Mouse (Mus musculus) CH12.LX (cell line): Measurements from ENCODE around the gene Wipf1. TPM values are rescaled to one million over a fixed set of nuclear protein-coding genes. Genes with fewer than 3 reads are reported as not detected.

Experiments used
- DNase-seq: peaks from one replicate; pipeline ENCODE4 v3.0.0-alpha.2; 2013; ENCODE audit errors: extremely low read depth
- H3K27ac ChIP-seq: 2 replicates; pipeline ENCODE4 v1.5.1; 2012; ENCODE audit warnings: low read depth, mild to moderate bottlenecking, control low read depth, moderate library complexity; ENCODE audit not compliant: insufficient read depth
- H3K27me3 ChIP-seq: replicated peaks from 2 replicates; pipeline ENCODE3; 2012; ENCODE audit warnings: inconsistent platforms
- H3K36me3 ChIP-seq, 2 experiments: replicated peaks in 1 of 2; 2 replicates each; pipeline versions ENCODE3 to v1.6.1; 2012; ENCODE audit warnings: inconsistent platforms in 1 of 2, low read length in 1 of 2, mild to moderate bottlenecking in 1 of 2, mixed read lengths in 1 of 2, moderate library complexity in 1 of 2; ENCODE audit not compliant: control insufficient read depth in 1 of 2, insufficient read depth in 1 of 2
- H3K4me1 ChIP-seq, 2 experiments: 2 replicates each; pipeline ENCODE4 v1.6.1; 2012; ENCODE audit warnings: inconsistent platforms in 1 of 2, moderate library complexity in 1 of 2; ENCODE audit not compliant: insufficient read depth in 2 of 2, control insufficient read depth in 1 of 2
- H3K4me2 ChIP-seq: 2 replicates; pipeline ENCODE4 v1.6.1; 2012; ENCODE audit warnings: low read depth, mild to moderate bottlenecking, control low read depth; ENCODE audit not compliant: poor library complexity, insufficient read depth, severe bottlenecking
- H3K4me3 ChIP-seq, 3 experiments: fragments of 150-350 bp in 1 of 3; sonication (generic) in 1 of 3; replicated peaks in 1 of 3; 2 replicates each; pipeline versions ENCODE3 to v1.5.1; 2011 to 2012; ENCODE audit warnings: low read depth in 2 of 3, low read length in 2 of 3, mild to moderate bottlenecking in 2 of 3, moderate library complexity in 2 of 3, control low read depth in 1 of 3, improper control_type of control experiment in 1 of 3, inconsistent platforms in 1 of 3, mixed read lengths in 1 of 3; ENCODE audit not compliant: poor library complexity in 1 of 3
- H3K79me2 ChIP-seq: replicated peaks from 2 replicates; pipeline ENCODE4 v1.6.1; 2012; ENCODE audit warnings: mild to moderate bottlenecking, moderate library complexity; ENCODE audit not compliant: control insufficient read depth, poor library complexity, insufficient read depth, severe bottlenecking; ENCODE audit errors: extremely low read depth
- H3K9ac ChIP-seq: 2 replicates; pipeline ENCODE4 v1.6.1; 2012; ENCODE audit warnings: low read depth, mild to moderate bottlenecking, control low read depth, moderate library complexity; ENCODE audit not compliant: insufficient read depth
- H3K9me3 ChIP-seq: replicated peaks from 2 replicates; pipeline ENCODE3; 2012; ENCODE audit warnings: low read length, inconsistent platforms, mixed read lengths
- BHLHE40 ChIP-seq: IDR thresholded peaks from 2 replicates; pipeline ENCODE4 v1.6.1; 2011; ENCODE audit warnings: mild to moderate bottlenecking, low read depth, low read length, improper control_type of control experiment
- CHD1 ChIP-seq: IDR thresholded peaks from 2 replicates; pipeline ENCODE4 v1.6.1; 2012; ENCODE audit warnings: low read depth, low read length, improper control_type of control experiment, inconsistent platforms
- CHD2 ChIP-seq: IDR thresholded peaks from 2 replicates; pipeline ENCODE4 v1.6.1; 2011; ENCODE audit warnings: low read length, improper control_type of control experiment
- CTCF ChIP-seq, 2 experiments: IDR thresholded peaks in 1 of 2; conservative IDR thresholded peaks in 1 of 2; 2 replicates each; pipeline ENCODE4 v1.5.1; 2011 to 2012; ENCODE audit warnings: low read depth in 2 of 2, low read length in 2 of 2, improper control_type of control experiment in 1 of 2, inconsistent platforms in 1 of 2, mild to moderate bottlenecking in 1 of 2, moderate library complexity in 1 of 2
- E2F4 ChIP-seq: IDR thresholded peaks from 2 replicates; pipeline ENCODE4 v1.6.1; 2011; ENCODE audit warnings: low read depth, low read length, improper control_type of control experiment; ENCODE audit not compliant: insufficient replicate concordance
- ELF1 ChIP-seq: IDR thresholded peaks from 2 replicates; pipeline ENCODE4 v1.6.1; 2014; ENCODE audit warnings: low read depth, mild to moderate bottlenecking, inconsistent platforms, low read length, improper control_type of control experiment
- EP300 ChIP-seq: IDR thresholded peaks from 2 replicates; pipeline ENCODE4 v1.6.1; 2011; ENCODE audit warnings: low read length, improper control_type of control experiment
- ETS1 ChIP-seq: conservative IDR thresholded peaks from 2 replicates; pipeline ENCODE4 v1.6.1; 2012; ENCODE audit warnings: low read depth, mild to moderate bottlenecking, inconsistent platforms, low read length, improper control_type of control experiment, moderate library complexity
- GABPA ChIP-seq: IDR thresholded peaks from 2 replicates; pipeline ENCODE4 v1.6.1; 2012; ENCODE audit warnings: low read depth, low read length, improper control_type of control experiment, inconsistent platforms; ENCODE audit not compliant: insufficient replicate concordance
- HCFC1 ChIP-seq: IDR thresholded peaks from 2 replicates; pipeline ENCODE4 v1.6.1; 2012; ENCODE audit warnings: low read depth, mild to moderate bottlenecking, inconsistent platforms, low read length, improper control_type of control experiment
- IRF4 ChIP-seq: IDR thresholded peaks from 2 replicates; pipeline ENCODE4 v1.6.1; 2014; ENCODE audit warnings: low read depth, mild to moderate bottlenecking, inconsistent platforms, low read length, improper control_type of control experiment
- JUN ChIP-seq: IDR thresholded peaks from 2 replicates; pipeline ENCODE4 v1.6.1; 2011; ENCODE audit warnings: low read depth, mild to moderate bottlenecking, low read length, improper control_type of control experiment, moderate library complexity; ENCODE audit not compliant: insufficient read depth
- JUND ChIP-seq: conservative IDR thresholded peaks from 2 replicates; pipeline ENCODE4 v1.6.1; 2011; ENCODE audit warnings: low read depth, low read length, improper control_type of control experiment
- KAT2A ChIP-seq: IDR thresholded peaks from 2 replicates; pipeline ENCODE4 v1.6.1; 2012; ENCODE audit warnings: low read length, improper control_type of control experiment, inconsistent platforms; ENCODE audit not compliant: insufficient replicate concordance
- MAFK ChIP-seq: IDR thresholded peaks from 2 replicates; pipeline ENCODE4 v1.6.1; 2011; ENCODE audit warnings: low read length, improper control_type of control experiment; ENCODE audit not compliant: insufficient replicate concordance
- MAX ChIP-seq: IDR thresholded peaks from 2 replicates; pipeline ENCODE4 v1.6.1; 2011; ENCODE audit warnings: low read length, improper control_type of control experiment
- MAZ ChIP-seq: IDR thresholded peaks from 2 replicates; pipeline ENCODE4 v1.6.1; 2012; ENCODE audit warnings: low read depth, mild to moderate bottlenecking, inconsistent platforms, low read length, improper control_type of control experiment, moderate library complexity
- MEF2A ChIP-seq: IDR thresholded peaks from 2 replicates; pipeline ENCODE4 v1.6.1; 2014; ENCODE audit warnings: low read depth, mild to moderate bottlenecking, inconsistent platforms, low read length, improper control_type of control experiment, borderline replicate concordance
- MXI1 ChIP-seq: IDR thresholded peaks from 2 replicates; pipeline ENCODE4 v1.6.1; 2011; ENCODE audit warnings: mild to moderate bottlenecking, low read depth, low read length, improper control_type of control experiment
- MYC ChIP-seq: IDR thresholded peaks from 2 replicates; pipeline ENCODE4 v1.6.1; 2011; ENCODE audit warnings: low read depth, mild to moderate bottlenecking, improper control_type of control experiment, low read length
- NELFE ChIP-seq: IDR thresholded peaks from 2 replicates; pipeline ENCODE4 v1.6.1; 2011; ENCODE audit warnings: low read depth, low read length, improper control_type of control experiment
- NRF1 ChIP-seq: IDR thresholded peaks from 2 replicates; pipeline ENCODE4 v1.6.1; 2014; ENCODE audit warnings: low read depth, mild to moderate bottlenecking, inconsistent platforms, low read length, improper control_type of control experiment, moderate library complexity
- PAX5 ChIP-seq: IDR thresholded peaks from 2 replicates; pipeline ENCODE4 v1.6.1; 2012; ENCODE audit warnings: low read length, inconsistent platforms, mixed read lengths
- POLR2A ChIP-seq: IDR thresholded peaks from 2 replicates; pipeline ENCODE4 v1.6.1; 2011; ENCODE audit warnings: low read depth, mild to moderate bottlenecking, improper control_type of control experiment, low read length
- POLR2AphosphoS2 ChIP-seq: IDR thresholded peaks from 2 replicates; pipeline ENCODE4 v1.6.1; 2011; ENCODE audit warnings: low read depth, low read length, improper control_type of control experiment
- RAD21 ChIP-seq: IDR thresholded peaks from 2 replicates; pipeline ENCODE4 v1.6.1; 2011; ENCODE audit warnings: low read depth, mild to moderate bottlenecking, low read length, improper control_type of control experiment, moderate library complexity
- RCOR1 ChIP-seq: conservative IDR thresholded peaks from 2 replicates; pipeline ENCODE4 v1.6.1; 2012; ENCODE audit warnings: low read depth, mild to moderate bottlenecking, inconsistent platforms, low read length, improper control_type of control experiment
- SIN3A ChIP-seq: IDR thresholded peaks from 2 replicates; pipeline ENCODE4 v1.6.1; 2012; ENCODE audit warnings: low read length, improper control_type of control experiment, inconsistent platforms
- SMC3 ChIP-seq: IDR thresholded peaks from 2 replicates; pipeline ENCODE4 v1.6.1; 2011; ENCODE audit warnings: low read depth, low read length, improper control_type of control experiment
- TBP ChIP-seq: conservative IDR thresholded peaks from 2 replicates; pipeline ENCODE4 v1.6.1; 2011; ENCODE audit warnings: low read depth, low read length, improper control_type of control experiment
- TCF12 ChIP-seq: IDR thresholded peaks from 2 replicates; pipeline ENCODE4 v1.6.1; 2014; ENCODE audit warnings: low read depth, mild to moderate bottlenecking, inconsistent platforms, low read length, improper control_type of control experiment
- USF1 ChIP-seq: IDR thresholded peaks from 2 replicates; pipeline ENCODE4 v1.6.1; 2014; ENCODE audit warnings: low read depth, mild to moderate bottlenecking, inconsistent platforms, low read length, improper control_type of control experiment
- USF2 ChIP-seq: conservative IDR thresholded peaks from 2 replicates; pipeline ENCODE4 v1.6.1; 2011; ENCODE audit warnings: low read depth, low read length, improper control_type of control experiment
- ZMIZ1 ChIP-seq: IDR thresholded peaks from 2 replicates; pipeline ENCODE4 v1.6.1; 2012; ENCODE audit warnings: low read depth, mild to moderate bottlenecking, inconsistent platforms, low read length, improper control_type of control experiment
- ZNF384 ChIP-seq: IDR thresholded peaks from 2 replicates; pipeline ENCODE4 v1.6.1; 2012; ENCODE audit warnings: low read depth, low read length, improper control_type of control experiment, inconsistent platforms
- dilution Hi-C: fragments of 300-500 bp; cut with MboI; formaldehyde crosslinking; loops from 2 replicates; pipeline ENCODE4 v1.14.3; 2020; ENCODE audit warnings: low sequenced_read_pairs; ENCODE audit not compliant: extremely low pct_unique_long_range_greater_than_20kb, extremely low pct_ligation_motif_present
- in situ Hi-C: fragments of 300-500 bp; cut with MboI; formaldehyde crosslinking; loops from 3 replicates; pipeline ENCODE4 v1.14.3; 2019; ENCODE audit warnings: low sequenced_read_pairs, low pct_ligation_motif_present, low pct_unique_long_range_greater_than_20kb, mixed read lengths
- polyA plus RNA-seq: library from polyadenylated mRNA; unstranded; fragments of >175 nt; gene quantifications from 2 replicates; pipeline ENCODE4 v1.2.1, GENCODE M21; 2012; ENCODE audit warnings: low read depth; ENCODE audit not compliant: insufficient read length
- total RNA-seq, 2 experiments: library from RNA; depleted of rRNA; stranded (reverse); fragments of 300-350 nt in 1 of 2; fragments of >200 nt in 1 of 2; gene quantifications; 2 replicates each; pipeline ENCODE4 v1.2.3; 2012 to 2014

The Wipf1 gene
- total and polyA plus RNA-seq, 3 experiments: 18.3 to 95.0 (median 21.8) TPM

- TF ChIP-seq MYC (no peak), MAX (peak; percentile 24; the same call in 1 of the 2 replicates), E2F4 (no peak), EP300 (no peak), ELF1 (peak; percentile 96), SMC3 (no peak), JUND (no peak), ZNF384 (no peak), CTCF (conservative IDR thresholded peaks at IDR 0.05 in 1 of 2, IDR thresholded peaks at IDR 0.05 in 1 of 2; ENCODE audit: low read depth in 2 of 2, low read length in 2 of 2) (no peak), ETS1 (peak; percentile 22; the same call in 1 of the 2 replicates), POLR2A (peak; percentile 91)
These were observed 143.0 kb downstream of the Wipf1 start, which contains the start of gene Gpr155 (continued) for GRCm38 (mm10) chr2:73386356-73387046.

- dilution Hi-C loops: no loop called here
These were observed 143.7 kb downstream of the Wipf1 start for GRCm38 (mm10) chr2:73385641-73386355.

More at GRCm38 (mm10) chr2:73385641-73386355, 143.7 kb downstream of the Wipf1 start:
- Histone ChIP-seq H3K9me3 (no peaks in the 10 kb centered on the region), H3K36me3 (peaks cover 2 to 14% of the 10 kb centered on the region in 2 experiments), H3K27ac (no peak overlapping the region), H3K4me3 (peak overlapping the region; percentile 66 to 88 (median 70))
- no peak for DNase-seq
- TF ChIP-seq MAX (peak; percentile 78), CHD2 (no peak), CHD1 (no peak), MAFK (no peak), JUND (no peak), RAD21 (no peak), USF2 (no peak), JUN (no peak), CTCF (conservative IDR thresholded peaks at IDR 0.05 in 1 of 2, IDR thresholded peaks at IDR 0.05 in 1 of 2; ENCODE audit: low read depth in 2 of 2, low read length in 2 of 2) (no peak), NELFE (no peak), GABPA (no peak), MAZ (no peak), TBP (no peak), SMC3 (no peak), POLR2AphosphoS2 (no peak), MYC (no peak; the same call in 1 of the 2 replicates), ZNF384 (no peak), ETS1 (no peak), BHLHE40 (peak; percentile 58; the same call in 1 of the 2 replicates), MEF2A (no peak), IRF4 (no peak), ZMIZ1 (no peak), TCF12 (no peak), NRF1 (no peak), PAX5 (no peak), USF1 (no peak), ELF1 (no peak), KAT2A (no peak), MXI1 (peak; percentile 70), HCFC1 (no peak), SIN3A (peak; percentile 66), RCOR1 (no peak)
- TF ChIP-seq, all 38 proteins: peak for 4
- Histone ChIP-seq H3K4me1 (peaks cover 5 to 40% of the 10 kb centered on the region in 2 experiments; a peak in 3 of 4 replicates), H3K27me3 (no peaks in the 10 kb centered on the region), H3K4me2 (peak overlapping the region; percentile 67), H3K79me2 (no peaks in the 10 kb centered on the region; the same call in 1 of the 2 replicates), H3K9ac (peak overlapping the region; percentile 34)
- in situ Hi-C loops: no loop called here
